Mouse (Mus musculus) MEL (cell line): Measurements from ENCODE around the gene Nmnat3. TPM values are rescaled to one million over a fixed set of nuclear protein-coding genes. Genes with fewer than 3 reads are reported as not detected.

ENCODE experiments used
- DNase-seq: peaks from one replicate; pipeline ENCODE4 v3.0.0; 2011; ENCODE audit warnings: low read depth, low spot score
- H3K27ac ChIP-seq: 2 replicates; pipeline ENCODE4 v1.5.1; 2012; ENCODE audit warnings: low read depth, mild to moderate bottlenecking, control low read depth, low read length, moderate library complexity; ENCODE audit not compliant: control insufficient read depth
- H3K27me3 ChIP-seq, 2 experiments: fragments of 150-350 bp in 1 of 2; sonication (generic) in 1 of 2; 2 replicates each; pipeline ENCODE4 v1.6.1; 2012; ENCODE audit warnings: low read length in 2 of 2, mild to moderate bottlenecking in 2 of 2, improper control_type of control experiment in 1 of 2, moderate library complexity in 1 of 2; ENCODE audit not compliant: insufficient read depth in 2 of 2, control insufficient read depth in 1 of 2
- H3K36me3 ChIP-seq, 2 experiments: 2 replicates each; pipeline ENCODE4 v1.6.1; 2012 to 2014; ENCODE audit warnings: low read length in 2 of 2, improper control_type of control experiment in 1 of 2, inconsistent platforms in 1 of 2, mild to moderate bottlenecking in 1 of 2; ENCODE audit not compliant: insufficient read depth in 2 of 2, control insufficient read depth in 1 of 2
- H3K4me1 ChIP-seq, 2 experiments: fragments of 150-350 bp in 1 of 2; sonication (generic) in 1 of 2; 2 replicates each; pipeline ENCODE4 v1.6.1; 2012; ENCODE audit warnings: low read length in 2 of 2, improper control_type of control experiment in 1 of 2, mild to moderate bottlenecking in 1 of 2; ENCODE audit not compliant: insufficient read depth in 2 of 2, control insufficient read depth in 1 of 2
- H3K4me3 ChIP-seq, 2 experiments: fragments of 150-350 bp in 1 of 2; sonication (generic) in 1 of 2; 2 replicates each; pipeline ENCODE4 v1.5.1; 2012; ENCODE audit warnings: low read depth in 2 of 2, low read length in 2 of 2, mild to moderate bottlenecking in 2 of 2, moderate library complexity in 2 of 2, control low read depth in 1 of 2, improper control_type of control experiment in 1 of 2; ENCODE audit not compliant: control insufficient read depth in 1 of 2, insufficient read depth in 1 of 2
- H3K79me2 ChIP-seq: 2 replicates; pipeline ENCODE4 v1.6.1; 2012; ENCODE audit warnings: mild to moderate bottlenecking, low read length, moderate library complexity; ENCODE audit not compliant: control insufficient read depth, poor library complexity, insufficient read depth
- H3K9ac ChIP-seq: 2 replicates; pipeline ENCODE4 v1.6.1; 2012; ENCODE audit warnings: low read depth, mild to moderate bottlenecking, control low read depth, low read length, moderate library complexity; ENCODE audit not compliant: control insufficient read depth, poor library complexity, severe bottlenecking
- H3K9me3 ChIP-seq: fragments of 150-350 bp; sonication (generic); replicated peaks from 2 replicates; pipeline ENCODE4 v1.6.1; 2012; ENCODE audit warnings: mild to moderate bottlenecking, low read length, improper control_type of control experiment, moderate library complexity; ENCODE audit not compliant: insufficient read depth
- BHLHE40 ChIP-seq: IDR thresholded peaks from 2 replicates; pipeline ENCODE4 v1.6.1; 2012; ENCODE audit warnings: low read depth, mild to moderate bottlenecking, inconsistent platforms, low read length, improper control_type of control experiment, borderline replicate concordance
- CHD1 ChIP-seq: IDR thresholded peaks from 2 replicates; pipeline ENCODE4 v1.6.1; 2012; ENCODE audit warnings: low read depth, mild to moderate bottlenecking, inconsistent platforms, low read length, improper control_type of control experiment
- ETS1 ChIP-seq: IDR thresholded peaks from 2 replicates; pipeline ENCODE4 v1.6.1; 2012; ENCODE audit warnings: low read depth, mild to moderate bottlenecking, inconsistent platforms, low read length, improper control_type of control experiment, moderate library complexity
- GABPA ChIP-seq: IDR thresholded peaks from 2 replicates; pipeline ENCODE4 v1.6.1; 2012; ENCODE audit warnings: low read depth, mild to moderate bottlenecking, inconsistent platforms, low read length, improper control_type of control experiment, moderate library complexity
- GATA1 ChIP-seq: IDR thresholded peaks from 2 replicates; pipeline ENCODE4 v1.6.1; 2011; ENCODE audit warnings: low read depth, low read length, improper control_type of control experiment
- KAT2A ChIP-seq: conservative IDR thresholded peaks from 2 replicates; pipeline ENCODE4 v1.6.1; 2012; ENCODE audit warnings: low read depth, low read length, improper control_type of control experiment, inconsistent platforms
- MAX ChIP-seq: IDR thresholded peaks from 2 replicates; pipeline ENCODE4 v1.6.1; 2011; ENCODE audit warnings: low read length, improper control_type of control experiment
- MXI1 ChIP-seq: IDR thresholded peaks from 2 replicates; pipeline ENCODE4 v1.6.1; 2011; ENCODE audit warnings: mild to moderate bottlenecking, low read depth, low read length, improper control_type of control experiment
- NELFE ChIP-seq: IDR thresholded peaks from 2 replicates; pipeline ENCODE4 v1.6.1; 2011; ENCODE audit warnings: low read depth, low read length, improper control_type of control experiment
- NRF1 ChIP-seq: IDR thresholded peaks from 2 replicates; pipeline ENCODE4 v1.6.1; 2014; ENCODE audit warnings: low read depth, mild to moderate bottlenecking, inconsistent platforms, low read length, improper control_type of control experiment, moderate library complexity; ENCODE audit not compliant: poor library complexity, insufficient read depth, severe bottlenecking
- POLR2A ChIP-seq, 2 experiments: IDR thresholded peaks; 2 replicates each; pipeline ENCODE4 v1.6.1; 2011 to 2012; ENCODE audit warnings: low read length in 2 of 2, mild to moderate bottlenecking in 2 of 2, control low read depth in 1 of 2, improper control_type of control experiment in 1 of 2, low read depth in 1 of 2, moderate library complexity in 1 of 2; ENCODE audit not compliant: control insufficient read depth in 1 of 2, insufficient read depth in 1 of 2, poor library complexity in 1 of 2
- POLR2AphosphoS2 ChIP-seq: IDR thresholded peaks from 2 replicates; pipeline ENCODE4 v1.6.1; 2011; ENCODE audit warnings: low read length, improper control_type of control experiment
- POLR2AphosphoS5 ChIP-seq: IDR thresholded peaks from 2 replicates; pipeline ENCODE4 v1.6.1; 2012; ENCODE audit warnings: low read depth, borderline replicate concordance, mild to moderate bottlenecking, inconsistent platforms, low read length, moderate library complexity, mixed read lengths
- RAD21 ChIP-seq: IDR thresholded peaks from 2 replicates; pipeline ENCODE4 v1.6.1; 2011; ENCODE audit warnings: mild to moderate bottlenecking, low read depth, low read length, improper control_type of control experiment
- UBTF ChIP-seq: IDR thresholded peaks from 2 replicates; pipeline ENCODE4 v1.6.1; 2012; ENCODE audit warnings: low read depth, mild to moderate bottlenecking, inconsistent platforms, low read length, improper control_type of control experiment, moderate library complexity, borderline replicate concordance; ENCODE audit not compliant: insufficient read depth
- USF2 ChIP-seq, 2 experiments: IDR thresholded peaks; 2 replicates each; pipeline ENCODE4 v1.6.1; 2011 to 2012; ENCODE audit warnings: improper control_type of control experiment in 2 of 2, low read length in 2 of 2, borderline replicate concordance in 1 of 2, inconsistent platforms in 1 of 2, low read depth in 1 of 2, mild to moderate bottlenecking in 1 of 2; ENCODE audit not compliant: insufficient read depth in 1 of 2
- ZKSCAN1 ChIP-seq: IDR thresholded peaks from 2 replicates; pipeline ENCODE4 v1.6.1; 2012; ENCODE audit warnings: low read depth, mild to moderate bottlenecking, inconsistent platforms, low read length, improper control_type of control experiment, moderate library complexity
- ZMIZ1 ChIP-seq: IDR thresholded peaks from 2 replicates; pipeline ENCODE4 v1.6.1; 2012; ENCODE audit warnings: low read depth, mild to moderate bottlenecking, inconsistent platforms, low read length, improper control_type of control experiment, moderate library complexity
- polyA plus RNA-seq, 2 experiments: library from polyadenylated mRNA; stranded (reverse) in 1 of 2; unstranded in 1 of 2; fragments of >175 nt in 1 of 2; fragments of >200 nt in 1 of 2; gene quantifications; 2 replicates each; pipeline versions ENCODE4 v1.2.1 to v1.2.4; 2012; ENCODE audit warnings: low replicate concordance in 2 of 2, low read depth in 1 of 2; ENCODE audit not compliant: insufficient read length in 2 of 2, insufficient read depth in 1 of 2, missing spikeins in 1 of 2
- total RNA-seq: library from RNA; depleted of rRNA; stranded (reverse); fragments of 300-350 nt; gene quantifications from 2 replicates; pipeline ENCODE4 v1.2.3, GENCODE M21; 2012

Nmnat3 gene
- total and polyA plus RNA-seq, 3 experiments = 14.4 to 15.2 TPM; not detected in 1

GRCm38 (mm10) chr9:98437819-98438218 lies 150.6 kb downstream of the Nmnat3 start:
- Histone ChIP-seq H3K27me3 (no peaks in the 10 kb centered on the region), H3K9me3 (no peaks in the 10 kb centered on the region), H3K4me1 (no peaks in the 10 kb centered on the region), H3K4me3 (no peak overlapping the region), H3K79me2 (no peaks in the 10 kb centered on the region), H3K27ac (no peak overlapping the region), H3K36me3 (no peaks in the 10 kb centered on the region), H3K9ac (no peak overlapping the region)
- TF ChIP-seq UBTF = no peak
- no peak for TF ChIP-seq RAD21
- TF ChIP-seq POLR2AphosphoS5 = no peak
- TF ChIP-seq MAX = no peak
- TF ChIP-seq USF2 (IDR thresholded peaks at IDR 0.05; ENCODE audit: borderline replicate concordance in 1 of 2, insufficient read depth in 1 of 2, low read depth in 1 of 2, low read length in 2 of 2) = no peak
- TF ChIP-seq NELFE = no peak
- TF ChIP-seq KAT2A = no peak
- TF ChIP-seq POLR2A (IDR thresholded peaks at IDR 0.05; ENCODE audit: control insufficient read depth in 1 of 2, insufficient read depth in 1 of 2, low read depth in 1 of 2, low read length in 2 of 2, poor library complexity in 1 of 2) = no peak
- TF ChIP-seq ZMIZ1 = no peak
- TF ChIP-seq BHLHE40 = no peak
- TF ChIP-seq POLR2AphosphoS2 = no peak
- TF ChIP-seq NRF1 = no peak
- DNase-seq = no peak

- no peak overlapping the region for H3K4me3 ChIP-seq
- H3K36me3 ChIP-seq = no peaks in the 10 kb centered on the region
- H3K4me1 ChIP-seq = no peaks in the 10 kb centered on the region
- DNase-seq = no peak
- no peaks in the 10 kb centered on the region for H3K9me3 ChIP-seq
- TF ChIP-seq MXI1 (no peak), ZKSCAN1 (no peak), ETS1 (no peak), NELFE (no peak), GABPA (no peak), BHLHE40 (no peak), RAD21 (no peak), UBTF (no peak), POLR2AphosphoS2 (no peak), CHD1 (no peak), POLR2A (IDR thresholded peaks at IDR 0.05; ENCODE audit: control insufficient read depth in 1 of 2, insufficient read depth in 1 of 2, low read depth in 1 of 2, low read length in 2 of 2, poor library complexity in 1 of 2) (no peak), GATA1 (no peak)
- no peak overlapping the region for H3K9ac ChIP-seq
- no peaks in the 10 kb centered on the region for H3K79me2 ChIP-seq
- no peaks in the 10 kb centered on the region for H3K27me3 ChIP-seq
- no peak overlapping the region for H3K27ac ChIP-seq
Measured at GRCm38 (mm10) chr9:98439091-98439490, 151.9 kb downstream of the Nmnat3 start.
